Mouse (Mus musculus): Measurements from ENCODE around the gene Hnrnpu. TPM values are rescaled to one million over a fixed set of nuclear protein-coding genes. Genes with fewer than 3 reads are reported as not detected.
"Not testable (repeated sequence)": the region's sequence is repeated elsewhere in the genome, so short reads cannot be mapped to it uniquely, and the experiment has no call there.

Gene Hnrnpu
- polyA plus RNA-seq, 1 experiment from 2014 or later, result 801 TPM

DNA sequence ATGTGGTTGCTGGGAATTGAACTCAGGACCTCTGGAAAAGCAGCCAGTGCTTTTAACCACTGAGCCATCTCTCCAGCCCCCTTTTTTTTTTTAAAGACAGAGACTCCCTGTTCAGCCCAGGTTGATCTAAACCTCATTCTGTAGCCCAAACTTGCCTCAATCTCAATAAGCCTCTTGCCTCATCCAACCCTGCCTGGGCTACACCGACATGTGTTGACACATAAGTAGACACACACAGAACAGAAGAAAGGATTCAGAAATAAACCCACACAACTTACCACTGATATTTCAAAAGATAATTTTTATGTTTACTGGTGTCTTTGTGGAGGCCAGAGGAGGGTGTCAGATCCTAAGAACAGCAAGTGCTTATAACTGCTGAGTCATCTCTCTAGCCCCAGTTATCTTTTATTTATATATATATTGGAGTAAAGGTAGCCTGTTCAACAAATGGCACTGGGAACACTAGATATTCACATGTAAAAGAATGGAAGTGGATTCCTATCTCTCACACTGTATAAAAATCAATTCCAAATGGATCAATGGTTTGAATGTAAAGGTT, 24.5 kb downstream of the Hnrnpu start:
- Histone ChIP-seq H3K9me3 (ENCODE audit: control insufficient read depth, low read length) (no peaks in the 10 kb centered on the region), H3K27ac (ENCODE audit: low read depth, low read length) (no peak overlapping the region), H3K9ac (ENCODE audit: low read length) (no peak overlapping the region), H3K4me2 (ENCODE audit: low read depth) (no peak overlapping the region), H3K36me3 (ENCODE audit: control insufficient read depth, insufficient read depth, low read length) (no peaks in the 10 kb centered on the region), H3K27me3 (ENCODE audit: control insufficient read depth, insufficient read depth, low read length) (no peaks in the 10 kb centered on the region), H3K4me3 (ENCODE audit: low read depth, low read length) (no peak overlapping the region), H3K4me1 (ENCODE audit: control insufficient read depth, insufficient read depth, low read length) (peaks cover 5% of the 10 kb centered on the region; the same call in 1 of the 2 replicates)
- ATAC-seq (ENCODE audit: insufficient read depth, low FRiP score, low TSS enrichment) (no peak), DNase-seq (ENCODE audit: low spot score) (no peak)
- WGBS, result 97% methylated on average over 1 of the region's 1 CpGs

DNA sequence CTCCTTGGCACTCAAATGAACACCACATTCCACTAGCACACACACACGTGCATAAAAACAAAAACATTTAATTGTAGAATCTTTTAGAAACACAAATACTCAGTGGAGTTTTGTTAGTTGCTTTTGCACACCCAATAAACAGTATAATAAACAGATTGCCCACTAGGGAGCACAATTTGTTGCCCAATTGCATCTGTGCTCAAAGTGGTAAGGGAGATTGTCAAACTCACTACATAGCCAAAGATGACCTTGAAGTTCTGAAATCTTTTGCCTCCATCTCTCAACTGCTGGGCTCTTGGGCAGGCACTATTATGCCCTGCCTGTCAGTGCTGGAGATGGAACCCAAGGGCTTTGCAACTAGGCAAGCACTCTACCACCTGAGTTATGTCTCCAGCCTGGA, 27.5 kb downstream of the Hnrnpu start:
- WGBS, result 71% methylated on average over 1 of the region's 1 CpGs
- H3K27ac ChIP-seq (ENCODE audit: low read depth, low read length), result no peak overlapping the region
- ATAC-seq (ENCODE audit: insufficient read depth, low FRiP score, low TSS enrichment), result no peak

DNA sequence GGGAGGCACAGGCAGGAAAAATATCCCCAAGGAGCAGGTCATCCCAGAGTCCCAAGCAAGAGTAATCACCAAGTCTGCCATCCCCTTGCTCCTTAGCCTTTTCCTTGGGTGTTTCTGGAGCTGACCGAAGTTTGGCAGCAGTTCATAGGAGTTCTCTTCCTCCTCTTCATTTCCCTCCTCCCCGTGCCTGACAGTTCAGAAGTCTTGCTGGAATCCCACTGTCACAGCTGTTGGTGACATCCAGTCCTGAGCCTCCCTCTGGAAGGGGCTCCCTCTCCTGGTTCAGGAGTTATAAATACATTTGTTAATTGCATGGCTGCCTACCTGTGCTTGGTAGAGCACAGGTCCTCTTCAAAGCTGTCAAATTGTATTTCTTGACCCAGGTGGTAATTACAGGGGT, 28.1 kb downstream of the Hnrnpu start:
- Histone ChIP-seq H3K4me3 (ENCODE audit: low read depth, low read length) (no peak overlapping the region), H3K4me2 (ENCODE audit: low read depth) (no peak overlapping the region), H3K27ac (ENCODE audit: low read depth, low read length) (no peak overlapping the region), H3K36me3 (ENCODE audit: control insufficient read depth, insufficient read depth, low read length) (no peaks in the 10 kb centered on the region), H3K9me3 (ENCODE audit: control insufficient read depth, low read length) (no peaks in the 10 kb centered on the region), H3K9ac (ENCODE audit: low read length) (no peak overlapping the region), H3K27me3 (ENCODE audit: control insufficient read depth, insufficient read depth, low read length) (no peaks in the 10 kb centered on the region), H3K4me1 (ENCODE audit: control insufficient read depth, insufficient read depth, low read length) (no peaks in the 10 kb centered on the region)
- ATAC-seq (ENCODE audit: insufficient read depth, low FRiP score, low TSS enrichment), result no peak
- 73% methylated on average over 2 of the region's 2 CpGs for whole genome bisulfite sequencing
- no peak for DNase-seq (ENCODE audit: low spot score)

More for the DNA sequence above, 27.5 kb downstream of the Hnrnpu start:
- no peak overlapping the region for H3K9ac ChIP-seq (ENCODE audit: low read length)
- no peaks in the 10 kb centered on the region for H3K27me3 ChIP-seq (ENCODE audit: control insufficient read depth, insufficient read depth, low read length)
- H3K36me3 ChIP-seq (ENCODE audit: control insufficient read depth, insufficient read depth, low read length), result no peaks in the 10 kb centered on the region
- H3K4me1 ChIP-seq (ENCODE audit: control insufficient read depth, insufficient read depth, low read length), result no peaks in the 10 kb centered on the region
- DNase-seq (ENCODE audit: low spot score), result no peak
- H3K4me3 ChIP-seq (ENCODE audit: low read depth, low read length), result no peak overlapping the region
- no peaks in the 10 kb centered on the region for H3K9me3 ChIP-seq (ENCODE audit: control insufficient read depth, low read length)
- H3K4me2 ChIP-seq (ENCODE audit: low read depth), result no peak overlapping the region

DNA sequence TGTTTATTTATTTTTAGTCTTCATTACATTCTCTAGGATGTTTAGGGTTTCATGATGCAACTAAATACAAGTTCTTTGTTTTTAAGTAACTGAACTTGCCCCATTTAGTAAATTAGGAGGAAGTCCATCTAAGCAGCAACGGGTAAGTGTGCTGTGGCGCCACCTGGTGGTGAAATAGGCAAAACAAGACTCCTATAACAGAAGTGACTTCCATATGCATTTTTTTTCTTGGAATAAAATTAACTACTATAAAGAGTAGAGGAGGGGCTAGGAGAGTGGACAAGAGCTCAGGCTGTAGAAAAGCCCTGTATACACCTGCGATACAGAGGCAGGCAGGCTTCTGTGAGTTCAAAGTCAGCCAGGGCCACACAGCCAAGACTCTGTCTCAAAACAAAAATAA, 34.2 kb downstream of the Hnrnpu start:
- peak; percentile 61 for ATAC-seq (ENCODE audit: insufficient read depth, low FRiP score, low TSS enrichment)
- no peak overlapping the region for H3K4me2 ChIP-seq (ENCODE audit: low read depth)
- H3K9ac ChIP-seq (ENCODE audit: low read length), result no peak overlapping the region
- 26% methylated on average over 3 of the region's 3 CpGs for WGBS
- no peaks in the 10 kb centered on the region for H3K27me3 ChIP-seq (ENCODE audit: control insufficient read depth, insufficient read depth, low read length)
- H3K4me3 ChIP-seq (ENCODE audit: low read depth, low read length), result no peak overlapping the region
- no peak overlapping the region for H3K27ac ChIP-seq (ENCODE audit: low read depth, low read length)
- H3K36me3 ChIP-seq (ENCODE audit: control insufficient read depth, insufficient read depth, low read length), result no peaks in the 10 kb centered on the region
- no peaks in the 10 kb centered on the region for H3K4me1 ChIP-seq (ENCODE audit: control insufficient read depth, insufficient read depth, low read length)
- DNase-seq (ENCODE audit: low spot score), result peak; percentile 64
- H3K9me3 ChIP-seq (ENCODE audit: control insufficient read depth, low read length), result no peaks in the 10 kb centered on the region

DNA sequence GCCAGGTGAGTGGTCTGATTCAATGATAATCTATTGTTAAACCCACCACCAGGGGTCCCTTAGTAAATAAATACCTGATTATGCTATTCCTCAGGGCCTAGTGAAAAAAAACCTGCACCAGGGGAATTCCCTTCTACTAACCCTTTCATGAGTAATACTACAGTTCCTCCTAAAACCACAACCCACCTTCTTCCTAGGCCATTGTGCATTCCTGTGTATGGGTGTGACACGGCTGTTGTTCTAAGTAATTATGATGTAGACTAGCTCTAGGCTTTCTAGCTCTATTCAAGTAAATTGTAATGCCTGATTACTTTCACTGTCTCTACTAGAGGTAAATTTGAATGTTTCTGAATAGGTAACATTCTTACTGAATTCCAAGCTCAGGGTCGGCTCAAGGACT, 36.3 kb downstream of the Hnrnpu start:
- not testable (repeated sequence) for H3K27me3 ChIP-seq (ENCODE audit: control insufficient read depth, insufficient read depth, low read length); ATAC-seq (ENCODE audit: insufficient read depth, low FRiP score, low TSS enrichment); DNase-seq (ENCODE audit: low spot score); H3K4me2 ChIP-seq (ENCODE audit: low read depth); H3K9me3 ChIP-seq (ENCODE audit: control insufficient read depth, low read length); H3K27ac ChIP-seq (ENCODE audit: low read depth, low read length); H3K4me1 ChIP-seq (ENCODE audit: control insufficient read depth, insufficient read depth, low read length); H3K9ac ChIP-seq (ENCODE audit: low read length); H3K4me3 ChIP-seq (ENCODE audit: low read depth, low read length); H3K36me3 ChIP-seq (ENCODE audit: control insufficient read depth, insufficient read depth, low read length)
- 89% methylated on average over 2 of the region's 2 CpGs for WGBS

DNA sequence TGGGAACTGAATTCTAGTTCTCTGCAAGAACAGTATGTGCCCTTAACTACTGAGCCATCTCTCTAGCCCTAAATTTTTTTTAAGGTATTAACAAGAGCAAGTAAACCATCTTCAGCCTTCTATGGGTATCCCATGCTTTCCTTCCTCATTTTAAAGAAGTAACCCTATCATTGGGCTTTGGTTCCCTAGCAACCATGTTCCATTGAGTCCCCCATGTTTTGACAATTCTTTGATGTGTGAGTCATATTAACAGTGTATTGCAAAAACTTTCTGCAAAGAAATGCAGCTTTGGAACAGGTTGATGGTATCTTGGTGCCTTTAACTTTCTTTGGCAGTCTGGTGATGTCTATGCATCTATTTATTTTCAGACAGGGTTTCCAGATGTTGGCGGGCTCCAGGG, 43.5 kb downstream of the Hnrnpu start:
- Histone ChIP-seq H3K4me3 (ENCODE audit: low read depth, low read length) (no peak overlapping the region), H3K9me3 (ENCODE audit: control insufficient read depth, low read length) (no peaks in the 10 kb centered on the region; the same call in 1 of the 2 replicates), H3K4me2 (ENCODE audit: low read depth) (no peak overlapping the region), H3K27me3 (ENCODE audit: control insufficient read depth, insufficient read depth, low read length) (no peaks in the 10 kb centered on the region), H3K36me3 (ENCODE audit: control insufficient read depth, insufficient read depth, low read length) (no peaks in the 10 kb centered on the region), H3K9ac (ENCODE audit: low read length) (no peak overlapping the region), H3K27ac (ENCODE audit: low read depth, low read length) (no peak overlapping the region), H3K4me1 (ENCODE audit: control insufficient read depth, insufficient read depth, low read length) (no peaks in the 10 kb centered on the region)
- DNase-seq (ENCODE audit: low spot score), result no peak
- 97% methylated on average over 1 of the region's 1 CpGs for WGBS
- no peak for ATAC-seq (ENCODE audit: insufficient read depth, low FRiP score, low TSS enrichment)

DNA sequence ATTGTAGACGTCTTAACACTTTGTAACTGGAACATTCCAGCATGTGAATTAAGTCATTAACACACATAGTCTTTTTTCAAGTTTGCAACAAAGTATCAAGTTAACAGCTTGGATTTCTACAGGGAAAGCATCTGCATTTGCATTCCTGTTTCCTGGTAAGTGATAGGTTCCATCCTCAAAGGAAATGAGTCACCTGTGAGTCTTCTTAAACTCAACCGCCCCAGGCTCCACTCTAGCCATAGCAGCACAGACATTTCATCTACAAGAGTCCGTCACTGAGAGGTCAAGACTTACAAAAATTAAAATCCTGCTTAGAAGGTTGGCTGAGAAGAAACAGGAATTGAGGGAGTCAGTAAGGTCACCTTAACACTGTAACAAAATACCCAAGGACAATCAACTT, 45.9 kb downstream of the Hnrnpu start:
- no peak overlapping the region for H3K4me2 ChIP-seq (ENCODE audit: low read depth)
- no peaks in the 10 kb centered on the region; the same call in 1 of the 2 replicates for H3K9me3 ChIP-seq (ENCODE audit: control insufficient read depth, low read length)
- ATAC-seq (ENCODE audit: insufficient read depth, low FRiP score, low TSS enrichment), result no peak
- DNase-seq (ENCODE audit: low spot score), result no peak
- H3K9ac ChIP-seq (ENCODE audit: low read length), result no peak overlapping the region
- H3K4me1 ChIP-seq (ENCODE audit: control insufficient read depth, insufficient read depth, low read length), result no peaks in the 10 kb centered on the region
- no peaks in the 10 kb centered on the region for H3K27me3 ChIP-seq (ENCODE audit: control insufficient read depth, insufficient read depth, low read length)
- no peak overlapping the region for H3K27ac ChIP-seq (ENCODE audit: low read depth, low read length)
- H3K4me3 ChIP-seq (ENCODE audit: low read depth, low read length), result no peak overlapping the region
- 85% methylated on average over 3 of the region's 3 CpGs for WGBS
- no peaks in the 10 kb centered on the region for H3K36me3 ChIP-seq (ENCODE audit: control insufficient read depth, insufficient read depth, low read length)

DNA sequence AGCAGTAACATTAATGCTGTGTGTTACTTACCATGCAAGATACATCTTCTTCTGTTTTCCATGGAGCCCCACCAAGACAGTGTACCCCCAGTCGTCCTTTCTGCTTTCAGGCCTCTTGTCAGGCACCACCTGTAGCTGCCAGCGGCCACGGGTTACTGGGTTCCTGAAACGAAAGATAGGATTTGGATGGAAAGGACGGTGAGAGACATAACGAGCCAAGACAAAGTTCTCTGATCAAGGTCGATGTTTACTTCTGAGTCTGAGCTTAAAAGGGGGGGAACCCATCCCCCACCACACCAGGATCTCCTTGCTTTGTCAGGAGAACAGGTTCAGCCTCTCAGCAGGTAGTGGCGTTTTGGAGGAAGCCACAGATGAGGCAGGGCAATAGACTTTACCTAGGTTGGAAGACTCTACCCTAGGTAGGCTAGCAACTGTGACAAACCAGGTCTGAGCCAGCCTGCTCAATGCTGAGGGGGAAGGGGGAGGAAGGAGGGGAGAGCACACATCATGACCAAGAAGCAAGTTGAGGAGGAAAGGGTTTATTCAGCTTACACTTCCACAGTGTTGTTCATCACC, 49.9 kb downstream of the Hnrnpu start:
- no peaks in the 10 kb centered on the region for H3K27me3 ChIP-seq (ENCODE audit: control insufficient read depth, insufficient read depth, low read length)
- H3K4me2 ChIP-seq (ENCODE audit: low read depth), result no peak overlapping the region
- no peak overlapping the region for H3K27ac ChIP-seq (ENCODE audit: low read depth, low read length)
- no peak overlapping the region for H3K4me3 ChIP-seq (ENCODE audit: low read depth, low read length)
- no peaks in the 10 kb centered on the region for H3K9me3 ChIP-seq (ENCODE audit: control insufficient read depth, low read length)
- H3K36me3 ChIP-seq (ENCODE audit: control insufficient read depth, insufficient read depth, low read length), result no peaks in the 10 kb centered on the region
- ATAC-seq (ENCODE audit: insufficient read depth, low FRiP score, low TSS enrichment) (no peak), DNase-seq (ENCODE audit: low spot score) (no peak)
- H3K4me1 ChIP-seq (ENCODE audit: control insufficient read depth, insufficient read depth, low read length), result no peaks in the 10 kb centered on the region
- 74% methylated on average over 8 of the region's 8 CpGs for WGBS
- no peak overlapping the region for H3K9ac ChIP-seq (ENCODE audit: low read length)

DNA sequence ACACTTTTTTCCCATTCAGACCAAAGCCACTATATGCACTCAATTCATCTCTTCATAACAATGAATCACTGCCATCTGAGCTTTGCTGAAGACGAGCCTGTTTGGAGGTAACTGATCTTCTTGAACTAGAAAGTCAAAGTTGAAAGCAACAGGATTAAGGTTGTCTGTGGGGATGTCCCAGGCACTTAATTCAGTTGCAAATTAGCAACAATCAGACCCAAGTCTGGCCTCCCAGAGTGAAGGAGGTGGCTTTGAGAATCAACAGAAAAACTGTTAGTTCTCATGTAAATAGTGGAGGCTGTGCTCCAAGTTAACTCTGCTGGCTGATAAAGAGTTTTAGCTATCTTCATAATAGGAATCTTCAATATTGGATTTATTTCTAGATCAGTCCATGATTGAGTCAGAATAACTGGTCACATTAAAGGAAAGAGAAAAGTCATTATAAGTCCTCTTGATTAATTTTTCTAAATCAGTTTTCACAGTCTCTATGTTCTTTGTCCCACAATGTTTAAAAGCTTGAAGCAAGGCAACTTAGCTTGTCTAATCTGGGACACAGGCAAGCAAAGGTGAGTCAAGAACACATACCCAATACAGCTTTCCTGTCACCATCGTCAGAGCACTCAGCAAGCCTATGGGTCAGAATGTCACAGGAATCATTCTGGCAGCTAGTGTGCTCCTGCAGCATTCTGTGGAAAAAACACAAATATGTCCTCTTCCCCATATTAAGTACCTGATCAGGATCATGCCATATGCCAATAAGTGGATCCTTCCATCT, 53.5 kb downstream of the Hnrnpu start:
- Histone ChIP-seq H3K9ac (ENCODE audit: low read length) (no peak overlapping the region), H3K9me3 (ENCODE audit: control insufficient read depth, low read length) (no peaks in the 10 kb centered on the region), H3K36me3 (ENCODE audit: control insufficient read depth, insufficient read depth, low read length) (no peaks in the 10 kb centered on the region), H3K4me1 (ENCODE audit: control insufficient read depth, insufficient read depth, low read length) (no peaks in the 10 kb centered on the region), H3K4me2 (ENCODE audit: low read depth) (no peak overlapping the region), H3K27ac (ENCODE audit: low read depth, low read length) (no peak overlapping the region), H3K27me3 (ENCODE audit: control insufficient read depth, insufficient read depth, low read length) (no peaks in the 10 kb centered on the region), H3K4me3 (ENCODE audit: low read depth, low read length) (no peak overlapping the region)
- WGBS, result 70% methylated on average over 2 of the region's 2 CpGs
- DNase-seq (ENCODE audit: low spot score) (no peak), ATAC-seq (ENCODE audit: insufficient read depth, low FRiP score, low TSS enrichment) (no peak)
